Mouse (Mus musculus): ENCODE results near the gene Nfia. TPM values are rescaled to one million over a fixed set of nuclear protein-coding genes. Genes with fewer than 3 reads are reported as not detected.

Nfia gene
- polyA plus RNA-seq, 1 experiment, result 0.02 TPM

DNA sequence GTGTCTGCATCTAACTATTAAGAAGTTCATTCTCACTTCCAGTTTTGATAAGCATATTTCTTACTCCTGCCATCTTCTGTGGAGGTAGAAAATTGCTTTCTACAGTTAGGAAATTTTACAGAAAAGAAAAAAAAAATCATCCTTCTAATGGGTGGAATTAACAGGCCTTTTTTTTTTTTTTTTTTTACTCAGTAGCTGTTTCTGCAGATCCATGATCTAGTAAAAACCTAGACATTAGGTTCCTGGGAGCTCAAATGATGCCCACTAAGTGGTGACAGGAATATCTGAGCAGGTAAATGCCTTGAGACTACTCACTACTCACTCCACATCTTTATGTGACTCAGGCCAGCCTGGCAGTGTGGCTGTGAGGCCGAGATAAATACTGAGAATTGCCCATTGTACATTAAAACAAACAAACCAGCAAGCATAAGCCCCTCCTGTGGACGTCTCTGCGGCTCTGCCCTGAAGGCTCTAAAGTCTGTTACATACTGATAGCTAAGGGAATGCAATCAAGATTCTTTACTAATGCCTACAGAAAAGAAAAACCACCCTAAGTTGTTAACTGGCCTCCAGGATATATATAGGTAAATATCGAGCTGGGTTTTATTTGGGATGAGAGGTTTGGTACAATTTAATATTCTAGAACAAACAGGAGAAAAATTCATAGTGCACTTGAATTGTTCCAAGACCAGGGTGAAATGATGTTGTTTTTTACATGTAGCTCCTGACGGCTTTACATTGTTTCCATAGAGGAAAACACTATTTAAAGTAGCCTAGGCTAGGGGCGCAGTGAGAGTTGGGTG lies 57.7 kb downstream of the Nfia start:
- Histone ChIP-seq H3K36me3 (replicated peaks; ENCODE audit: low read length) (no peaks in the 10 kb centered on the region), H3K9me3 (no peaks in the 10 kb centered on the region), H3K4me1 (peaks cover 24% of the 10 kb centered on the region), H3K4me3 (replicated peaks) (no peak overlapping the region), H3K27me3 (replicated peaks) (peaks cover 48% of the 10 kb centered on the region)
- TF ChIP-seq GATA1 (IDR thresholded peaks at IDR 0.05; ENCODE audit: borderline replicate concordance, low read length), result no peak
- no peak for TF ChIP-seq FLI1 (IDR thresholded peaks at IDR 0.05; ENCODE audit: low read length)

DNA sequence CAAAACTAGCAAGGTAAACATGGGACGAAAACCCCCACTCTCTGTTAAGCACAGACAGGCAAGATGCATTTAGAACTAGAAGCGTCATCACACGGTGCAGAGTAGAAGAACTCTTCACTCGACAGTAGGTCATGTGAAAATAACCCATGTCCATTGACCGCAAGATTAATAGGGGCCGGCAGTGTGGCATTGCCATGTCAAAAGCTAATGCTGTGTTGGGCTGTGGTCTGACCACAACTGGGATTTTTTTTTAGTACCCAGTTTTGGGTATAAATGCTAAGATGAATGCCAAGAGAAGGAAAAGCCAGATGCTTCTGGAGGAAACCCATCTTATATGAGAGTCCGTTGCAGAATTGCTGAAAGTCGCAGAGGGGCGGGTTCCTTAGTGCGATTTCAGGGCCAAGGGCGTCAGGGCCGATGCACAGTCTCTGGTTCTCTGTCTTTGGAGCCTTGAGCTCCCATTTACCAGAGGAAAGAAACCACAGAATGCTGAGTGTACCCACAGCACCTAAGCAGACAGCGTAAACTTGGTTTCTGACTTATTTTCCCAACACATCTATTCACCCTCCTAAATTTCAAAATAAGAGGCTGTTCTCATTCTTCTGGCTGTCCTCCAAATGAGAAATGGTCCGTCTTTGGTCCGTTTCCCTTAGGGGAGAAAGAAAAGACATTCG lies 58.5 kb downstream of the Nfia start:
- Histone ChIP-seq H3K36me3 (replicated peaks; ENCODE audit: low read length) (no peaks in the 10 kb centered on the region), H3K9me3 (no peaks in the 10 kb centered on the region), H3K27me3 (replicated peaks) (peaks cover 52% of the 10 kb centered on the region), H3K4me3 (replicated peaks) (peak overlapping the region; percentile 38), H3K4me1 (peaks cover 24% of the 10 kb centered on the region)
- no peak for TF ChIP-seq FLI1 (IDR thresholded peaks at IDR 0.05; ENCODE audit: low read length)
- no peak for TF ChIP-seq GATA1 (IDR thresholded peaks at IDR 0.05; ENCODE audit: borderline replicate concordance, low read length)

DNA sequence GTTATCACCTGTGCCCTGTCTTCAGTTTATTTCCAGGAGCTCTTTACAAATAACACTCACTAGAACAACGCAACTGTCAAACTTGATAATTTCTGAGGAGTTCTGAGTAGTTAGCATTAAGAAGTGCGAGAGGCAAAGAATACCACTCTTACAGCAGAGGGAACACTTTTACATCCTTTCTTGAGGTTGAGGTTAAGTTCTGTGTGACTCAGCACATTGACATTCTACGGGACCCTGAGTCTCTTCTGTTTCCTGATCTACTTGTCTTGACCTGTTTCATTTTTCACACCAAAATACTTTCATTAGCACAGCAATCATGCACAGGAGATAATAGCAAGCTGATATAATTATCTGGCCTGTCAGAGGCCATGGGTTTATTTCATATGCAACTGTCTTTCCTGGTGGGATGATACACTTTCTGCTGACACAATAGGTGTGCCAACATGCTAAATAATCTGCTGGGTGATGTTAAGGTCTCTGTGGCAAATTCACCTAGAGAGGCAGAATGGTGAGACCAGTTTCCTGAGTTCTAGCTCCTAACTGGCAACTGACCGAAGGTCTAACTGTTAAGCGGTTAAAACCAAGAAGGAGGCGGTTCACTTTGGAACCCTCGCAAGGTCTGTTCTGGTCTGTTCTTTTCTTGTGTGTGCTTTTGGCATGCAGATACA lies 59.2 kb downstream of the Nfia start:
- no peak overlapping the region for H3K4me3 ChIP-seq (replicated peaks)
- TF ChIP-seq GATA1 (IDR thresholded peaks at IDR 0.05; ENCODE audit: borderline replicate concordance, low read length), result no peak
- no peak for TF ChIP-seq FLI1 (IDR thresholded peaks at IDR 0.05; ENCODE audit: low read length)

DNA sequence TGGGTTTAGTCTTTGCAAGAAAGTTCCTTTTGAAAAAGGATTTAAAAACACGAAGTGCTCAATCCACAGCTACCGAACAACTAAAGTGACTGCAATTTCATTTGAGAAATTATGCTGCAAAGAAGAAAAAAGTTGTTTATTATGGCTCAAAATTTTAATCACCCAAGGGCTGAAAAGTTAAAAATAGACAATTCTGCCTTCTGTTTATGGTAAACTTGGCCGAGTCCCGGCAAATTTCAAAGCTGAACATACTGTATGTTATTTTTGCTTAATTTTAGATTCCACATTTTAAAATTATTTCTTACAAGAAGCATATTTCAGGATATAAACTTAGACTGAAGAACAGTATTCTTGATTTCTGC lies 59.7 kb downstream of the Nfia start:
- H3K27me3 ChIP-seq (replicated peaks), result peaks cover 58% of the 10 kb centered on the region
- no peaks in the 10 kb centered on the region for H3K9me3 ChIP-seq
- H3K36me3 ChIP-seq (replicated peaks; ENCODE audit: low read length), result no peaks in the 10 kb centered on the region
- H3K4me3 ChIP-seq (replicated peaks), result no peak overlapping the region
- TF ChIP-seq FLI1 (IDR thresholded peaks at IDR 0.05; ENCODE audit: low read length), result no peak
- no peak for TF ChIP-seq GATA1 (IDR thresholded peaks at IDR 0.05; ENCODE audit: borderline replicate concordance, low read length)
- peaks cover 24% of the 10 kb centered on the region for H3K4me1 ChIP-seq

More for the DNA sequence above, 59.2 kb downstream of the Nfia start:
- Histone ChIP-seq H3K9me3 (no peaks in the 10 kb centered on the region), H3K4me1 (peaks cover 24% of the 10 kb centered on the region), H3K36me3 (replicated peaks; ENCODE audit: low read length) (no peaks in the 10 kb centered on the region), H3K27me3 (replicated peaks) (peaks cover 55% of the 10 kb centered on the region)

- Histone ChIP-seq H3K4me3 (replicated peaks) (no peak overlapping the region), H3K9me3 (no peaks in the 10 kb centered on the region), H3K36me3 (replicated peaks; ENCODE audit: low read length) (no peaks in the 10 kb centered on the region), H3K27me3 (replicated peaks) (peaks cover 56% of the 10 kb centered on the region), H3K4me1 (peaks cover 17% of the 10 kb centered on the region)
- TF ChIP-seq FLI1 (IDR thresholded peaks at IDR 0.05; ENCODE audit: low read length) (no peak), GATA1 (IDR thresholded peaks at IDR 0.05; ENCODE audit: borderline replicate concordance, low read length) (no peak)
Observed at GRCm38 (mm10) chr4:97836812-97837211, 64.3 kb downstream of the Nfia start.

DNA sequence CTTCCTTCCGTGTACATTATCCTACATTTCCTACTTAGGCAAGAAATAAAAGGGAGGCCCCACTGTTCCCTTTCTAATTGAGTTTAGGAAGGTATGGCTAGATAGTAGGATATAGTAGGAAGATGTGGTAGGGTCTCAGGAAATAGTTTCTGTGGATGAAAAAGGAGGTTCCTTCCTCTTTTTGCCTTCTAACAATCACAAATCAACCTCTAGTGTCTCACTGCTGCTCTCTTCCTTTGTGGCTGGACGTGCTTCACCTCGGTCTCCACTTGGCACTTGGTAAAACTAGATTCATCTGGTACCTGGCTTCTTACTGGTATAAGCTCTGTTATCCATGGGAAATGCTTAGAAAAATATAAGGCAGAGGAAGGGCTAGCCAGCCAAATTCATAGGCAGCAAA lies 65.2 kb downstream of the Nfia start:
- Histone ChIP-seq H3K4me3 (replicated peaks) (no peak overlapping the region), H3K27me3 (replicated peaks) (peaks cover 55% of the 10 kb centered on the region), H3K9me3 (no peaks in the 10 kb centered on the region), H3K36me3 (replicated peaks; ENCODE audit: low read length) (no peaks in the 10 kb centered on the region), H3K4me1 (peaks cover 17% of the 10 kb centered on the region)
- no peak for TF ChIP-seq FLI1 (IDR thresholded peaks at IDR 0.05; ENCODE audit: low read length)
- no peak for TF ChIP-seq GATA1 (IDR thresholded peaks at IDR 0.05; ENCODE audit: borderline replicate concordance, low read length)

- no peak overlapping the region for H3K4me3 ChIP-seq (replicated peaks)
- H3K27me3 ChIP-seq (replicated peaks), result peaks cover 53% of the 10 kb centered on the region
- H3K9me3 ChIP-seq, result no peaks in the 10 kb centered on the region
- no peaks in the 10 kb centered on the region for H3K36me3 ChIP-seq (replicated peaks; ENCODE audit: low read length)
- H3K4me1 ChIP-seq, result peaks cover 17% of the 10 kb centered on the region
- TF ChIP-seq GATA1 (IDR thresholded peaks at IDR 0.05; ENCODE audit: borderline replicate concordance, low read length), result no peak
- no peak for TF ChIP-seq FLI1 (IDR thresholded peaks at IDR 0.05; ENCODE audit: low read length)
Observed at GRCm38 (mm10) chr4:97838651-97839050, 66.1 kb downstream of the Nfia start.

GRCm38 (mm10) chr4:97839406-97840101 lies 67.0 kb downstream of the Nfia start:
- TF ChIP-seq FLI1 (IDR thresholded peaks at IDR 0.05; ENCODE audit: low read length) (no peak), GATA1 (IDR thresholded peaks at IDR 0.05; ENCODE audit: borderline replicate concordance, low read length) (no peak)
- Histone ChIP-seq H3K9me3 (no peaks in the 10 kb centered on the region), H3K36me3 (replicated peaks; ENCODE audit: low read length) (no peaks in the 10 kb centered on the region), H3K4me3 (replicated peaks) (peak overlapping the region; percentile 5), H3K27me3 (replicated peaks) (peaks cover 51% of the 10 kb centered on the region), H3K4me1 (peaks cover 18% of the 10 kb centered on the region)

DNA sequence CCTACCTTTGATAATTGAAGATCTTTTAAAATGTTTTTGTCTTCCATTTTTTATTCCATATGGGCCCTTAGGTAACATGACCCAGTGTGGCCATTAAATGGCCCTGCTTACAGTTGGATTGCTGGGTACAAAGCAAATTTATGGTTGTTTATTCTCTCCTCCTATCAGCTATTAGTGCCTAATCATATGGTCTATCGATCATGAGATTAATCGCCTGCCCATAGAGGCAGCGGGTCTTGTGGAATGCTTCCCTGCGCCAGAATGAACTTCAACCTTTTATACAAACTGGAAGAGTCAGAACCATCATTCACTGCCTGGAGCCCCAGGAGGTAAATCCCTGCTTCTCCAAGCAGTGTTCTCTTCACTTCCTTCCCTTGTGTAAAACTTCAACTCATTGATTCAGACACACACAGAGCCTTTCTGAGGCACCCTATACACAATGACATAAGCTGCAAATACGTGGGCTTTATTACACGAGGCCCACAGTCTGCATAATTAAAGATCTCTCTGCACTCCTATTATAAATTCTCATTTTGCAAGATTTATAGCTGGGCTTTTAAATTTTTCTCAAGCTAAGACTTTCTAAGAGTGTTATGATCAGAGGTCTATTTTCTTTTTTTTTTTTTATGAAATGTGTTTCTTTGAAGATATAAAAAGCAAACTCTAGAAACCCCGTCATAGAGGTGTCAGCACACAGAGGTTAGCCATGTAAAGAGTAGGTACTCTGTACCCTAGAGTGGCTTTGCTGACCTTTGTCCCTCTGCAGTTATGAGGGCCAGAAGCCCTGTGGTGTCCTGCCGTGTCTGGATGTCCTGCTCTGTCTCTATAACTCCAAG lies 67.9 kb downstream of the Nfia start:
- Histone ChIP-seq H3K9me3 (no peaks in the 10 kb centered on the region), H3K27me3 (replicated peaks) (peaks cover 43% of the 10 kb centered on the region), H3K4me1 (peaks cover 23% of the 10 kb centered on the region), H3K4me3 (replicated peaks) (no peak overlapping the region), H3K36me3 (replicated peaks; ENCODE audit: low read length) (no peaks in the 10 kb centered on the region)
- TF ChIP-seq FLI1 (IDR thresholded peaks at IDR 0.05; ENCODE audit: low read length), result no peak
- TF ChIP-seq GATA1 (IDR thresholded peaks at IDR 0.05; ENCODE audit: borderline replicate concordance, low read length), result no peak
